Mouse (Mus musculus) MEL (cell line): Measurements from ENCODE around the gene Ube2a. TPM values are rescaled to one million over a fixed set of nuclear protein-coding genes. Genes with fewer than 3 reads are reported as not detected.

Experiments used
- DNase-seq: peaks from one replicate; pipeline ENCODE4 v3.0.0; 2011; ENCODE audit warnings: low read depth, low spot score
- H3K27ac ChIP-seq: 2 replicates; pipeline ENCODE4 v1.5.1; 2012; ENCODE audit warnings: low read depth, mild to moderate bottlenecking, control low read depth, low read length, moderate library complexity; ENCODE audit not compliant: control insufficient read depth
- H3K27me3 ChIP-seq, 2 experiments: fragments of 150-350 bp in 1 of 2; sonication (generic) in 1 of 2; 2 replicates each; pipeline ENCODE4 v1.6.1; 2012; ENCODE audit warnings: low read length in 2 of 2, mild to moderate bottlenecking in 2 of 2, improper control_type of control experiment in 1 of 2, moderate library complexity in 1 of 2; ENCODE audit not compliant: insufficient read depth in 2 of 2, control insufficient read depth in 1 of 2
- H3K36me3 ChIP-seq, 2 experiments: 2 replicates each; pipeline ENCODE4 v1.6.1; 2012 to 2014; ENCODE audit warnings: low read length in 2 of 2, improper control_type of control experiment in 1 of 2, inconsistent platforms in 1 of 2, mild to moderate bottlenecking in 1 of 2; ENCODE audit not compliant: insufficient read depth in 2 of 2, control insufficient read depth in 1 of 2
- H3K4me1 ChIP-seq, 2 experiments: fragments of 150-350 bp in 1 of 2; sonication (generic) in 1 of 2; 2 replicates each; pipeline ENCODE4 v1.6.1; 2012; ENCODE audit warnings: low read length in 2 of 2, improper control_type of control experiment in 1 of 2, mild to moderate bottlenecking in 1 of 2; ENCODE audit not compliant: insufficient read depth in 2 of 2, control insufficient read depth in 1 of 2
- H3K4me3 ChIP-seq, 2 experiments: fragments of 150-350 bp in 1 of 2; sonication (generic) in 1 of 2; 2 replicates each; pipeline ENCODE4 v1.5.1; 2012; ENCODE audit warnings: low read depth in 2 of 2, low read length in 2 of 2, mild to moderate bottlenecking in 2 of 2, moderate library complexity in 2 of 2, control low read depth in 1 of 2, improper control_type of control experiment in 1 of 2; ENCODE audit not compliant: control insufficient read depth in 1 of 2, insufficient read depth in 1 of 2
- H3K79me2 ChIP-seq: 2 replicates; pipeline ENCODE4 v1.6.1; 2012; ENCODE audit warnings: mild to moderate bottlenecking, low read length, moderate library complexity; ENCODE audit not compliant: control insufficient read depth, poor library complexity, insufficient read depth
- H3K9ac ChIP-seq: 2 replicates; pipeline ENCODE4 v1.6.1; 2012; ENCODE audit warnings: low read depth, mild to moderate bottlenecking, control low read depth, low read length, moderate library complexity; ENCODE audit not compliant: control insufficient read depth, poor library complexity, severe bottlenecking
- H3K9me3 ChIP-seq: fragments of 150-350 bp; sonication (generic); replicated peaks from 2 replicates; pipeline ENCODE4 v1.6.1; 2012; ENCODE audit warnings: mild to moderate bottlenecking, low read length, improper control_type of control experiment, moderate library complexity; ENCODE audit not compliant: insufficient read depth
- CHD1 ChIP-seq: IDR thresholded peaks from 2 replicates; pipeline ENCODE4 v1.6.1; 2012; ENCODE audit warnings: low read depth, mild to moderate bottlenecking, inconsistent platforms, low read length, improper control_type of control experiment
- CHD2 ChIP-seq: IDR thresholded peaks from 2 replicates; pipeline ENCODE4 v1.6.1; 2011; ENCODE audit warnings: low read length, improper control_type of control experiment
- E2F4 ChIP-seq: IDR thresholded peaks from 2 replicates; pipeline ENCODE4 v1.6.1; 2011; ENCODE audit warnings: low read depth, low read length, improper control_type of control experiment, borderline replicate concordance
- ELF1 ChIP-seq: IDR thresholded peaks from 2 replicates; pipeline ENCODE4 v1.6.1; 2014; ENCODE audit warnings: low read depth, mild to moderate bottlenecking, inconsistent platforms, low read length, improper control_type of control experiment, moderate library complexity
- ETS1 ChIP-seq: IDR thresholded peaks from 2 replicates; pipeline ENCODE4 v1.6.1; 2012; ENCODE audit warnings: low read depth, mild to moderate bottlenecking, inconsistent platforms, low read length, improper control_type of control experiment, moderate library complexity
- GABPA ChIP-seq: IDR thresholded peaks from 2 replicates; pipeline ENCODE4 v1.6.1; 2012; ENCODE audit warnings: low read depth, mild to moderate bottlenecking, inconsistent platforms, low read length, improper control_type of control experiment, moderate library complexity
- HCFC1 ChIP-seq: IDR thresholded peaks from 2 replicates; pipeline ENCODE4 v1.6.1; 2012; ENCODE audit warnings: low read depth, mild to moderate bottlenecking, inconsistent platforms, low read length, improper control_type of control experiment, moderate library complexity
- JUND ChIP-seq: IDR thresholded peaks from 2 replicates; pipeline ENCODE4 v1.6.1; 2011; ENCODE audit warnings: low read depth, mild to moderate bottlenecking, improper control_type of control experiment, low read length
- MAFK ChIP-seq: IDR thresholded peaks from 2 replicates; pipeline ENCODE4 v1.6.1; 2011; ENCODE audit warnings: low read depth, mild to moderate bottlenecking, low read length, improper control_type of control experiment, borderline replicate concordance
- MEF2A ChIP-seq: IDR thresholded peaks from 2 replicates; pipeline ENCODE4 v1.6.1; 2014; ENCODE audit warnings: low read depth, mild to moderate bottlenecking, inconsistent platforms, low read length, improper control_type of control experiment; ENCODE audit not compliant: poor library complexity, insufficient replicate concordance, severe bottlenecking; ENCODE audit errors: extremely low read depth
- MXI1 ChIP-seq: IDR thresholded peaks from 2 replicates; pipeline ENCODE4 v1.6.1; 2011; ENCODE audit warnings: mild to moderate bottlenecking, low read depth, low read length, improper control_type of control experiment
- MYB ChIP-seq: IDR thresholded peaks from 2 replicates; pipeline ENCODE4 v1.6.1; 2011; ENCODE audit warnings: mild to moderate bottlenecking, low read depth, low read length, improper control_type of control experiment
- MYC ChIP-seq: IDR thresholded peaks from 2 replicates; pipeline ENCODE4 v1.6.1; 2011; ENCODE audit warnings: low read depth, mild to moderate bottlenecking, low read length, improper control_type of control experiment, moderate library complexity
- POLR2A ChIP-seq, 2 experiments: IDR thresholded peaks; 2 replicates each; pipeline ENCODE4 v1.6.1; 2011 to 2012; ENCODE audit warnings: low read length in 2 of 2, mild to moderate bottlenecking in 2 of 2, control low read depth in 1 of 2, improper control_type of control experiment in 1 of 2, low read depth in 1 of 2, moderate library complexity in 1 of 2; ENCODE audit not compliant: control insufficient read depth in 1 of 2, insufficient read depth in 1 of 2, poor library complexity in 1 of 2
- POLR2AphosphoS2 ChIP-seq: IDR thresholded peaks from 2 replicates; pipeline ENCODE4 v1.6.1; 2011; ENCODE audit warnings: low read length, improper control_type of control experiment
- POLR2AphosphoS5 ChIP-seq: IDR thresholded peaks from 2 replicates; pipeline ENCODE4 v1.6.1; 2012; ENCODE audit warnings: low read depth, borderline replicate concordance, mild to moderate bottlenecking, inconsistent platforms, low read length, moderate library complexity, mixed read lengths
- RAD21 ChIP-seq: IDR thresholded peaks from 2 replicates; pipeline ENCODE4 v1.6.1; 2011; ENCODE audit warnings: mild to moderate bottlenecking, low read depth, low read length, improper control_type of control experiment
- RCOR1 ChIP-seq: IDR thresholded peaks from 2 replicates; pipeline ENCODE4 v1.6.1; 2012; ENCODE audit warnings: low read depth, mild to moderate bottlenecking, inconsistent platforms, low read length, improper control_type of control experiment
- SMC3 ChIP-seq: IDR thresholded peaks from 2 replicates; pipeline ENCODE4 v1.6.1; 2011; ENCODE audit warnings: low read depth, low read length, improper control_type of control experiment
- TAL1 ChIP-seq: IDR thresholded peaks from 2 replicates; pipeline ENCODE4 v1.6.1; 2012; ENCODE audit warnings: mild to moderate bottlenecking, inconsistent platforms, low read length, moderate library complexity, mixed read lengths
- TBP ChIP-seq: IDR thresholded peaks from 2 replicates; pipeline ENCODE4 v1.8.0; 2011; ENCODE audit warnings: low read depth, low read length, improper control_type of control experiment
- UBTF ChIP-seq: IDR thresholded peaks from 2 replicates; pipeline ENCODE4 v1.6.1; 2012; ENCODE audit warnings: low read depth, mild to moderate bottlenecking, inconsistent platforms, low read length, improper control_type of control experiment, moderate library complexity, borderline replicate concordance; ENCODE audit not compliant: insufficient read depth
- USF1 ChIP-seq: IDR thresholded peaks from 2 replicates; pipeline ENCODE4 v1.6.1; 2014; ENCODE audit warnings: low read depth, mild to moderate bottlenecking, inconsistent platforms, low read length, improper control_type of control experiment, moderate library complexity
- USF2 ChIP-seq, 2 experiments: IDR thresholded peaks; 2 replicates each; pipeline ENCODE4 v1.6.1; 2011 to 2012; ENCODE audit warnings: improper control_type of control experiment in 2 of 2, low read length in 2 of 2, borderline replicate concordance in 1 of 2, inconsistent platforms in 1 of 2, low read depth in 1 of 2, mild to moderate bottlenecking in 1 of 2; ENCODE audit not compliant: insufficient read depth in 1 of 2
- ZC3H11A ChIP-seq: IDR thresholded peaks from 2 replicates; pipeline ENCODE4 v1.6.1; 2012; ENCODE audit warnings: low read depth, mild to moderate bottlenecking, inconsistent platforms, low read length, improper control_type of control experiment
- ZKSCAN1 ChIP-seq: IDR thresholded peaks from 2 replicates; pipeline ENCODE4 v1.6.1; 2012; ENCODE audit warnings: low read depth, mild to moderate bottlenecking, inconsistent platforms, low read length, improper control_type of control experiment, moderate library complexity
- ZMIZ1 ChIP-seq: IDR thresholded peaks from 2 replicates; pipeline ENCODE4 v1.6.1; 2012; ENCODE audit warnings: low read depth, mild to moderate bottlenecking, inconsistent platforms, low read length, improper control_type of control experiment, moderate library complexity
- ZNF384 ChIP-seq: IDR thresholded peaks from 2 replicates; pipeline ENCODE4 v1.6.1; 2012; ENCODE audit warnings: low read depth, mild to moderate bottlenecking, inconsistent platforms, low read length, improper control_type of control experiment
- polyA plus RNA-seq, 2 experiments: library from polyadenylated mRNA; stranded (reverse) in 1 of 2; unstranded in 1 of 2; fragments of >175 nt in 1 of 2; fragments of >200 nt in 1 of 2; gene quantifications; 2 replicates each; pipeline versions ENCODE4 v1.2.1 to v1.2.4; 2012; ENCODE audit warnings: low replicate concordance in 2 of 2, low read depth in 1 of 2; ENCODE audit not compliant: insufficient read length in 2 of 2, insufficient read depth in 1 of 2, missing spikeins in 1 of 2
- total RNA-seq: library from RNA; depleted of rRNA; stranded (reverse); fragments of 300-350 nt; gene quantifications from 2 replicates; pipeline ENCODE4 v1.2.3, GENCODE M21; 2012

Ube2a gene
- total and polyA plus RNA-seq, 3 experiments: 39.3 to 971 (median 105) TPM

DNA sequence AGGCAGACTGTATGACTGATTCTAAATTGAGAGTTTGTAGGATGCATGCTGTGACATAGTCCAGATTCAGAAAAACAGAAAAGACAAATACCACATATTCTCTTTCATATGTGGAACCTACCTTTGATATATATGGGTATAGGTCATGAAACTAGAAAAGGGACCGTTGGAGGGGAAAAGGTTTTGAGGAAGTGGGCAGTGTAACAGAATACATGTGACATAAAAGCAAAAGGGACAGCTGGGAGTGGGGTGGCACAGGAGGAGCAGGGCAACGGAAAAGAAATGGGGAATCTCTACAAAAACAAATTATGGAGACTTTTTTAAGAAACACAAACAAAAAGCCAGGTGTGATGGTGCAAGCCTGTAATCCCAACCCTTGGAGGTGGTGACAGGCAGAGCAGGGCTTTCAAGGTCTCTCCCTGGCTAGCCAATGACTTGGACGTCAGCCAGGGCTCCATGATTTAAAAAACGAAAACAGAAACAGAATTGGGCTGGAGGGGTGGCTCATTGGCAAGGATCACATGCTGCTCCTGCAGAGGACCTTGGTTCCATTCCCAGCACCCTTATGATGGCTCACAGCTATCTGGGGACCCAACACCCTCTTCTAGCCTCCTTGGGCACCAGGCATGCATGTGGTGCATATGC, 30.2 kb upstream of the Ube2a start:
- no peak overlapping the region for H3K9ac ChIP-seq
- H3K4me1 ChIP-seq: no peaks in the 10 kb centered on the region
- no peak for TF ChIP-seq CHD1
- TF ChIP-seq MEF2A: no peak
- TF ChIP-seq MYB: no peak
- no peak for TF ChIP-seq USF1
- TF ChIP-seq ZKSCAN1: no peak
- TF ChIP-seq TBP: no peak
- no peak for TF ChIP-seq USF2 (IDR thresholded peaks at IDR 0.05; ENCODE audit: borderline replicate concordance in 1 of 2, insufficient read depth in 1 of 2, low read depth in 1 of 2, low read length in 2 of 2)
- no peak for TF ChIP-seq TAL1
- no peak for TF ChIP-seq ZMIZ1
- no peak for TF ChIP-seq POLR2AphosphoS2
- TF ChIP-seq MAFK: no peak
- no peak for TF ChIP-seq POLR2AphosphoS5
- TF ChIP-seq ZC3H11A: no peak
- no peak for TF ChIP-seq SMC3
- TF ChIP-seq JUND: no peak
- TF ChIP-seq RAD21: no peak
- H3K27ac ChIP-seq: no peak overlapping the region
- H3K79me2 ChIP-seq: no peaks in the 10 kb centered on the region
- DNase-seq: no peak
- H3K27me3 ChIP-seq: no peaks in the 10 kb centered on the region
- no peaks in the 10 kb centered on the region for H3K9me3 ChIP-seq
- H3K36me3 ChIP-seq: no peaks in the 10 kb centered on the region; a peak in 1 of 4 replicates
- H3K4me3 ChIP-seq: no peak overlapping the region

DNA sequence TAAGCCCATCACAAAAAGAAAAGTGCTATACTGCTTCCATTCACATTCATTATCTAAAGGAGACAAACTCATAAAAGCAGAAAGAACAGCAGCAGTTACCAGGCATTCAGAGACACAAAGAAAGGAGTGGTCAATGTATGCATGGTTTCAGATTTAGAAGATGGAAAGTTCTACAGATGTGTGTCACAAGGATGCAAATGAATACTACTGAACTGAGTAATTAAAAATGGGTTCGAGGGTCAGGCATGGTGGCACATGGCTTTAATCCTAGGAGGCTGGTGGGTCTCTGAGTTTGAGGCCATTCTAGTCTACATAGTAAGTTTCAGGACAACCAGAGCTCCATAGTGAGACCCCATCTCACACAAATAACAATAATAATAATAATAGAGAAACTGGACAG, 26.5 kb upstream of the Ube2a start:
- no peak for TF ChIP-seq RCOR1
- no peak for TF ChIP-seq E2F4
- TF ChIP-seq UBTF: no peak
- TF ChIP-seq POLR2A (IDR thresholded peaks at IDR 0.05; ENCODE audit: control insufficient read depth in 1 of 2, insufficient read depth in 1 of 2, low read depth in 1 of 2, low read length in 2 of 2, poor library complexity in 1 of 2): no peak
- no peak for TF ChIP-seq RAD21
- TF ChIP-seq HCFC1: no peak
- no peak for TF ChIP-seq MAFK
- TF ChIP-seq ZNF384: no peak
- no peak for TF ChIP-seq TBP
- no peak for TF ChIP-seq SMC3
- no peak for TF ChIP-seq USF2 (IDR thresholded peaks at IDR 0.05; ENCODE audit: borderline replicate concordance in 1 of 2, insufficient read depth in 1 of 2, low read depth in 1 of 2, low read length in 2 of 2)
- TF ChIP-seq ETS1: no peak
- TF ChIP-seq GABPA: no peak
- no peak for TF ChIP-seq ELF1
- no peak for TF ChIP-seq MEF2A
- TF ChIP-seq CHD2: no peak
- no peak for TF ChIP-seq JUND
- TF ChIP-seq MXI1: no peak
- TF ChIP-seq MYC: no peak
- Histone ChIP-seq H3K4me3 (no peak overlapping the region), H3K79me2 (no peaks in the 10 kb centered on the region), H3K36me3 (no peaks in the 10 kb centered on the region; a peak in 1 of 4 replicates), H3K27me3 (no peaks in the 10 kb centered on the region), H3K4me1 (no peaks in the 10 kb centered on the region), H3K9ac (no peak overlapping the region), H3K27ac (no peak overlapping the region), H3K9me3 (no peaks in the 10 kb centered on the region)
- DNase-seq: no peak
